Mouse (Mus musculus): ENCODE results near the gene Lmbr1.
A peak's percentile ranks its signal among the peaks of the same experiment; 100 is the strongest.

The Lmbr1 gene

GRCm38 (mm10) chr5:29251496-29251873 is 126.7 kb downstream of the Lmbr1 start:
- no peak for DNase-seq

GRCm38 (mm10) chr5:29250795-29251495 is 127.2 kb downstream of the Lmbr1 start:
- DNase-seq = no peak

GRCm38 (mm10) chr5:29244769-29245168 is 133.4 kb downstream of the Lmbr1 start:
- no peak for DNase-seq

GRCm38 (mm10) chr5:29238379-29238778 is 139.8 kb downstream of the Lmbr1 start:
- no peak for DNase-seq

GRCm38 (mm10) chr5:29230481-29230880 is 147.7 kb downstream of the Lmbr1 start:
- no peak for DNase-seq

GRCm38 (mm10) chr5:29224089-29224488 is 154.1 kb downstream of the Lmbr1 start:
- no peak for DNase-seq

GRCm38 (mm10) chr5:29217997-29218396 is 160.2 kb downstream of the Lmbr1 start:
- no peak for DNase-seq

- no peak for DNase-seq
Measured at GRCm38 (mm10) chr5:29211980-29212555, 166.1 kb downstream of the Lmbr1 start.

GRCm38 (mm10) chr5:29205690-29206089 is 172.5 kb downstream of the Lmbr1 start:
- no peak for DNase-seq

GRCm38 (mm10) chr5:29199868-29200267 is 178.3 kb downstream of the Lmbr1 start:
- DNase-seq = no peak

- no peak for DNase-seq
Measured at GRCm38 (mm10) chr5:29198960-29199488, 179.2 kb downstream of the Lmbr1 start.

GRCm38 (mm10) chr5:29197187-29197586 is 181.0 kb downstream of the Lmbr1 start:
- no peak for DNase-seq

GRCm38 (mm10) chr5:29196264-29196658 is 181.9 kb downstream of the Lmbr1 start:
- no peak for DNase-seq

- peak; percentile 96 for DNase-seq
Measured at GRCm38 (mm10) chr5:29195570-29196263, 182.5 kb downstream of the Lmbr1 start, which contains the start of gene Rnf32. Gene Rnf32 (plus strand): TSS chr5:29195992.

- no peak for DNase-seq
Measured at GRCm38 (mm10) chr5:29195231-29195569, 183.0 kb downstream of the Lmbr1 start.

GRCm38 (mm10) chr5:29186798-29187197 is 191.4 kb downstream of the Lmbr1 start:
- DNase-seq = no peak

Data from cerebellum, postnatal 14 days (tissue).